Mouse (Mus musculus) liver, adult (tissue): ENCODE measurements around the gene Jtb.

ENCODE experiments used
- GATA4 ChIP-seq: IDR thresholded peaks from 2 replicates; pipeline ENCODE4 v1.6.1; 2014; ENCODE audit warnings: mild to moderate bottlenecking, low read length; ENCODE audit not compliant: insufficient replicate concordance

Gene Jtb

DNA sequence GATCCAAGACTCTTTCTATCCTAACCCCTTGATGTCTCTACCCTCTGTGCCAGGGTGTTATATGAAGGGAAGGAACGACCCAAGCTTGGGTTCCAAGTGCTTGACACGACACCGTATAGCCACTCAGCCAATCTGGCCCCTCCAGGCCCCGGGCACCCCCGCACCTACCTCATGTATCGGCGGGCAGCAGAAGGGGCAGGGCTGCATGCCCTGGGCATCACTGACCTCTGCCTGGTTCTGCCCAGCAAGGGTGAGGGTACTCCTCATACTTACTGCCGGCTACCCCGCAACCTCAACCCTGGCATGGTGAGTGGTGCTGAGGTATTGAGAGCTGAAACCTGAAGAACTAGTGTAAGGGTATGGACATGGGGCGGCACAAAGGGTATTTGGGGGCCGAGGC, 36.8 kb downstream of the Jtb start:
- TF ChIP-seq GATA4, result no peak

GRCm38 (mm10) chr3:90268971-90269370, 37.6 kb downstream of the Jtb start:
- TF ChIP-seq GATA4, result no peak

- TF ChIP-seq GATA4, result no peak
These were observed 39.4 kb downstream of the Jtb start for GRCm38 (mm10) chr3:90270784-90271183.

DNA sequence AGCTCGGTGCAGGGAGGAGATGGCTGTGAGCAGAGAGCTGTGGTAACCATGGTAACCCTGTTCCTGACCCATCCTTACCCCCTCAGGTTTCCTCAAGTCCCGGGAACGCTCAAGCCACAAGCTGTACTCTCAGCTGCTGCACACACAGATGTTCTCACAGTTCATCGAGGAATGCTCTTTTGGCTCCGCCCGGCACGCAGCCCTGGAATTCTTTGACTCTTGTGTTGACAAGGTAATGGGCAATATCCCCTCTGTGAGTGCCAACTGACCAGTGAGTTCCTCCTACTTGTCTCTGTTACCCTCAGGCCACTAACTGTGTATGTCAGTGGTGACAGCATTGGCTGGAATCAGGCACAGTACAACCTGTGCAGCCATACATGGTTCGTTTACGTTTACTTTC, 40.8 kb downstream of the Jtb start:
- no peak for TF ChIP-seq GATA4

DNA sequence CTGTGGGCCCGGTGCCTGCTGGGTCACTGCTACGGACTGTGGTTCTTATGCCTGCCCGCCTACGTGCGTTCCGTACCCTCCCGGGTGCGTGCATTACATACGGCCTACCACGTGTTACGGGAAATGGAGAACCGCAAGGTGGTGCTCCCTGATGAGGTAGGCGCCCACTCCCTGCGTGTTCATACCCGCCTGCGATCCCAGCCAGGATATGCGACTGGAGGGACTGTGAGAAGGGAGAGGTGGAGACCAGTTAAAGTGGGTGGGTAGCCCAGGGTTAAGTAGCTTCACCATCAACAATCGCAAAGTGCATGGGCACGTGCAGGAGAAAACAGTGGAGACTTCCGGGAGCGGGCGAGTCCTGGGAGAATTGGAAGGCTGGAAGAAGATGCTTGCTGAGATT, 42.5 kb downstream of the Jtb start:
- no peak for TF ChIP-seq GATA4

- no peak for TF ChIP-seq GATA4
These were observed 43.9 kb downstream of the Jtb start for GRCm38 (mm10) chr3:90275286-90275685.

DNA sequence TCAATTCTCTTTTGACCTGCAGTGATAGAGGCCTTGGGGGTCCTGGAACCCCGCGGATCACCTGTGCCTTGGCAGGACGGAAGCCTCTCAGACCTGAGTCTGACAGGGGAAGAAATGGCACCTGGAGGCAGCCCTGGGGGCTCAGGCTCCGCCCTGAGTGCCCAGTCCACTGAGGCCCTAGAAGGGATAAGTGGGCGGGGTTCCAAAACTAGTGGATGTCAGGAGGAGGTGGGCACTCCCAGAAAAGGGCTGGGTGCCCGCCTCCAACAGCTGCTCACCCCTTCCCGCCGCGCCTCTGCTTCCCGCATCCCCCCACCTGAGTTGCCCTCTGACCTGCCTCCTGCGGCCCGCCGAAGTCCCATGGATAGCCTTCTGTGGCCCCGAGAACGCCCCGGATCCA, 45.5 kb downstream of the Jtb start:
- TF ChIP-seq GATA4, result no peak

- no peak for TF ChIP-seq GATA4
These were observed 46.4 kb downstream of the Jtb start for GRCm38 (mm10) chr3:90277793-90278192.

DNA sequence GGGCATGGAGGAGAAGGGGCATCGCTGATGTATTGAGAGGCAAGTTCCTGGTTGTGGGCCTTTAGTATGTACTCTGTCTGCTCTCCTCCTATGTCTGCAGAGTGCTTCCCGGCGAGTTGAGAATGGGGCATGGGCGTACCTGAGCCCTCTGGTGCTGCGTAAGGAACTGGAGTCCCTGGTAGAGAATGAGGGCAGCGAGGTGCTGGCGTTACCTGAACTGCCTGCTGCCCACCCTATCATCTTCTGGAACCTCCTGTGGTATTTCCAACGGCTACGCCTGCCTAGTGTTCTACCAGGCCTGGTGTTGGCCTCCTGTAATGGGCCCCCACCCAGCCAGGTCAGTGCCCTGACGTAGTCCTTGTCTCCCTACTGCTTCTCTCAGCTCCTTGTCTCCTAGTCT, 46.8 kb downstream of the Jtb start:
- TF ChIP-seq GATA4, result no peak

DNA sequence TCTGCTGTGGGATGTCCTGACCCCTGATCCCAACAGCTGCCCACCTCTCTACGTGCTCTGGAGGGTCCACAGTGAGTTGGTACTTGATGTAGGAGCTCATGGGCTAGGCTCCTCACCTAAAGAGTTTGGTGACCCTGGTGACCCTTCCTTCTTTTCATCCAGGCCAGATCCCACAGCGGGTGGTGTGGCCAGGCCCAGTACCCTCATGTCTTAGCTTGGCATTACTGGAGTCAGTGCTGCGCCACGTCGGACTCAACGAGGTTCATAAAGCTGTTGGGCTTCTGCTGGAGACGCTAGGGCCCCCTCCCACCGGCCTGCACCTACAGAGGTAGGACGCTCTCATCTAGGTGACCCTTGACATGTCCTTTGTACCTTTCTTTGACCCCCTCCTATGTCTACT, 47.8 kb downstream of the Jtb start:
- no peak for TF ChIP-seq GATA4

DNA sequence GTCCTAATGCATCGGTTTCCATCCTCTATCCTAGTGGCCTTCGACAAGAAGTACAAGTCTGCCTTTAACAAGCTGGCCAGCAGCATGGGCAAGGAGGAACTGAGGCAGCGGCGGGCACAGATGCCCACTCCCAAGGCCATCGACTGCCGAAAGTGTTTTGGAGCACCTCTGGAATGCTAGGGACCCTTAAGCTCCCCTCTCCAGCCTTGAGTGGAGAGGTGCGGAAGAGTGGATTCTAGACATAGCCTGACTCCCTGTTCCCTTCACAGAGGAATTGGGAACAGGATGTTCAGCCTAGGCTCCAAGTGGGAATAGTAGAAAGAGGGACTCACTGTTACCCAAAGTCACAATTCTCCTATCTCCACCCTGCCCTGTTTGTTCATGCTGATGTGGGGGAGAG, 48.3 kb downstream of the Jtb start:
- TF ChIP-seq GATA4, result no peak

DNA sequence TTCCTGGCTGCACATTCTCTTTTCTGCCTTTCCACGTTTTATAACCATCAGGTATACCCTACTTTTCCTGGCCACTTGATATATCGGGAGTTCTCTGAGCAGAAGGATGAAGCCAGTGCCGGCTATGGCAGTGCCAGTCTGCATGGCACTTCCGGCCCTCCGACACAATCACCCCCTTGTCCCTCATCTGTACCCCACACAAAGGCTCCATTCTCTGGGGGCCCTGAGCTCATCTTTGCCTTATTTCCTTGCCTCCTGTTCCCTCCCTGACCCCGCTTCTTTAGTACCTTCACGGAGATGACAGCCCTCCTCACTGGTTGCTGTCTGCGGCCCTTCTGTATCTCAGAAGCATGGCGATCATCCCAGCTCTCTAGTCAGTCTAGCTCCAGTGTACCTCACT, 49.3 kb downstream of the Jtb start:
- TF ChIP-seq GATA4, result no peak

DNA sequence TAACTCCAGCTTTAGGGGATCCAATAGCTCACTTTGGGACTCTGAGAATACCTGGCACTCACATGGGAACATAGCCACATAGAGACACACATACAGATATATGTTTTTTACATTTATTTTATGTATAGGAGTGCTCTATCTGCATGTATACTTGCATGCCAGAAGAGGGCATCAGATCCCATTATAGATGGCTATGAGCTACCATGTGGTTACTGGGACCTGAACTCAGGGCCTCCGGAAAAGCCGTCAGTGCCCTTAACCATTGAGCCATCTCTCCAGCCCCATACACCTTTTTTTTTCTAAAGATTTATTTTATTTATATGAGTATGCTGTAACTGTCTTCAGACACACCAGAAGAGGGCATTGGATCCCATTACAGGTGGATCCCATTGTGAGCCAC, 52.8 kb downstream of the Jtb start:
- no peak for TF ChIP-seq GATA4
